Mouse (Mus musculus): ENCODE measurements at regions not wholly inside any gene's neighbourhood (a gene's known extent, or its start where the extent isn't known, plus 50 kb on each side); places are given as distances from the start of the nearest gene placed in this dataset.
A peak's percentile ranks its signal among the peaks of the same experiment; 100 is the strongest.

DNA sequence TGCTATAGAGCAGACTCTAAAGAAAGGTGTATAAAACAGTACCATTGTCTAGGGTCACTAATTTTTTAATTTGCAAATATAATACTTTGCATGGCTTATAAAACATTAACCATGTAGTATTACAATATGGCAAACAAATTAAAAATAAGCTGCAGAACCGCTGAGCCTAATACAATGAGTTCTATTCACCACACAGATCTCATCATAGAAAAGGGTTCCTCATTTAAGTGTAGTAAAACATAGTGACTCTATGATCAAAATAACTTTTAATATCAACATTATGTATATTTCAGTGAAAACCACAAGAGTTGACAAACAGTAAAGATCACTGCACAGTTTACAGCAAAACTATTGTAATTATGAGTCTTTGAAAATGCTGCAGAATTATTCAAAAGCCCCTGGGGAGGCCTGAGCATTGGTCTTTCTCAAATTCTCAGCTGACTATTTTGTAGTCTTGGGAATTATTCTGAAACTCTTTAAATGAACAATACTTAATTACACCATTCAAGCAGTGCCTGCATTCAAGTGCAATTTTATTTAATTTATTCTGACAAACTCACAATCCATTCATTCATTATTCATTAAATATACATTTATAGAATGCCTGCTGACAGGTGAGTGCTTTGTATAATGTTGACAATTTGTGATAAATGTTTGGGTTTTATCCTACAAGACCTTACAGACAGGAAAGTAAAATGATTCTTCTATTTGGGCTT lies 60.3 kb downstream of the Pcdh20 start:
- no peak for DNase-seq (ENCODE audit: low spot score in 2 of 2)

- DNase-seq (ENCODE audit: low spot score in 2 of 2): no peak
Observed at GRCm38 (mm10) chr14:88399270-88399669, 71.9 kb downstream of the Pcdh20 start.

DNA sequence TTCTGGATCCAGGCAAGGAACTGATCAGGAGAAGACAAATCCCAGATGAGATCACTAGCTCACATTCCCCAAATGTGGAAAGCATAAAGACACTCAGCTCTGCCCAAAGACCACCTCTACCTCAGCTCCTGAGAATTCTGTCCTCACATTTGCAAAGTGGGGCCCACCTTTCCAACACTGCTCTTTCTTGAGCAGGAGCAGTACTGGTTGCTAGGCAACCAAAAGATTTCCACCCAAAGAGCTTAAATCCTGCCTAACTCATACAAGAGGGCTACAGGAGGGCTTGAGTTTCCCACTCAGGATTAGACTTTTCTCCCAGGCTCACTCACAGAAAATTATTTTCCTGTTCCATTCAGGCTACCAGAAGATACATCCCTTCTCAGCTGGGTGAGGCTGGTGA lies 74.0 kb downstream of the Pcdh20 start:
- no peak for DNase-seq (ENCODE audit: low spot score in 2 of 2)

DNA sequence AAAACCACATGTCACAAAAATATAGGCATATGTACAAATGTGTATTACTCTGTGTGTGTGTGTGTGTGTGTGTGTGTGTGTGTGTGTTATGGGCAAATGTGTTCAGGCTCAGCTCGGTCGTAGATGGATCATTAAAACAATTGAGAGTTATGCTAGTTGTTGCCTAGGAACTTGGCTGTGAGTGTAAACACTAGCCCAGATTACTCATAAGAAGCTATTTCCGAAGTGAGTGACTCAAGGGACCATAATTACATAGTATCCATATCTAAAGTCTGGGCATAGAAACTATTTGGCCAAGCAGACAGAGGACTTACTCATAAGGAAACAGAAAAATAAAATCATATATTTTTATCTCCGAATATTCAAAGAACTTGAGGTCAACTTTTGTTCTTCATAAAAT lies 76.2 kb downstream of the Pcdh20 start:
- DNase-seq (ENCODE audit: low spot score in 2 of 2): peak in 1 of 2 experiments; percentile 43

GRCm38 (mm10) chr14:88384553-88384952 lies 86.6 kb downstream of the Pcdh20 start:
- DNase-seq (ENCODE audit: low spot score in 2 of 2): no peak

- peak; percentile 30 to 54 for DNase-seq (ENCODE audit: low spot score in 2 of 2)
Observed at GRCm38 (mm10) chr14:88347177-88347576, 124.0 kb downstream of the Pcdh20 start.

GRCm38 (mm10) chr14:88337304-88337703 lies 133.9 kb downstream of the Pcdh20 start:
- DNase-seq (ENCODE audit: low spot score in 2 of 2): no peak

GRCm38 (mm10) chr14:88330613-88331012 lies 140.6 kb downstream of the Pcdh20 start:
- no peak for DNase-seq (ENCODE audit: low spot score in 2 of 2)

DNA sequence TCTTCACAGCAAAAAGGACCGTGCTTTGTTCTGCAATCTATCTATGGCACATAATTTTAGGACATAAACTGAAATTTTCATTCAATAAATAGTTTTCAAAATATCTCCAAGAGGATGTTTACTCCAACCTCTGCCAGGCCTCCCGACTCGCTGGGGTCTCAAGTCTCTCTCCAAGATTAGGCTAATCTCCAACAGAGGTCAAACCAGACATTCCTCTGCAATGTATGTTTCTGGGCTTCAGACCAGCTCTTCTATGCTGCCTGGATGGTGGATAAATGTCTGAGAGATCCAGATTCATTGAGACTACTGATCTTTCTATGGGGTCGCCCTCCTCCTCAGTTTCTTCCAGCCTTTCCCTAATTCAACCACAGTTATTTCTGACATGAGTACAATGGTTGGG lies 144.8 kb downstream of the Pcdh20 start:
- DNase-seq (ENCODE audit: low spot score in 2 of 2): no peak

DNA sequence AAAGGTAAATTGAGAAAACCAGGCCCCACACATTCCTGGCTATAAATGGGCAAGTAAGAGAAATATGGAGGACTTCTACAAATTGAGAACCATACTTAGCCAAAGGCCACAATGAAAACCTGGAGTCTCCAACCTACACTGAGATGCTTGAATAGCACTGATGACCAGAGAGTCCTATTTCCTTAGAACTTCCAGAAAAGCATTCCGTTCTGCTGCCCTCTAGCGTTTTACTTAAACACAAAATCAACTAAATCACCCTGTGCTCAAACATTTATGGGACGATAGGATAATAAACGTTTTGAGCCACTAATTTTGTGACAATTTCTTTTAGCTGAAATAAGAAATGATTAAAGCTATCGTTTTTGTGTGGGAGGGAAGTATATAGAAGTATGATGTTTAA lies 192.9 kb downstream of the Pcdh20 start:
- no peak for DNase-seq (ENCODE audit: low spot score in 2 of 2)

DNA sequence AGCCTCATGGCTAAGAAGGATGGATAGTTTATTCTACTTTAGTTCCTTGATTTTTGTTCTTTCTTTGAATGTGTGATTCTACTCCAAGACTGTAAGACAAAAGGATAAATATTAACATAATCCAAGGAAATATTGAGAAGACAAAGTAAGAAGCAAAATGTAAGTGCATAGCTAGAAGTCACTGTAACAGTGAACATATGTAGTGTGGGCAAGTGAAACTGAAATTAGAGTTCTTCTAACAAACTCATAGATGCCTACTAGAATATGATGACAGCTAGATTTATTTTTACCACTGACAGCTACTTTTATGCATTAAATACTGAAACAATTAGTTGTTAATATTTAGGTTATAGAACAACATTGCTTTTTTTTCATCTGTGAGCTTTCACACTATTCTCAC lies 206.4 kb downstream of the Pcdh20 start:
- no peak for DNase-seq (ENCODE audit: low spot score in 2 of 2)

GRCm38 (mm10) chr14:88259034-88259433 lies 212.2 kb downstream of the Pcdh20 start:
- DNase-seq (ENCODE audit: low spot score in 2 of 2): no peak

DNA sequence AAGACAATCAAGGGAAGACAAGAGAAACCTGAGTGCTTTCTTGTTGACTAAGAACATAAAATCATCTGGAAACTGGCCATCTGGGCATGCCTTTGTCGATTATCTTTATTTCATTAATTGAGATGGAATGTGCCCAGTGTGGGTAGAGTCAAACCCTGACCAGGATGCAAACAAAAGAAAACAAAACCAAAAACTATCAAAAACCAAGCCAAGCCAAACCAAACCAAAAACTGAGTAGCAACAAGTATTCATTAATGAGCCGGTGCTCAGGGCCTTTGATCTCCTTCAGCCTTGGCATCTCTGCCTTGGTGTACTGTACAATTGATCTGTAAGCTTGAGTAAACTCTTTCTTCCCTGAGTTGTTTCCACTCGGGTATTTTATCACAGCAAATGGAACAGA lies 216.1 kb downstream of the Pcdh20 start:
- DNase-seq (ENCODE audit: low spot score in 2 of 2): no peak

All from left cerebral cortex, adult 9 months (tissue).